Mouse (Mus musculus): ENCODE results near the gene Ilf2.

- TF ChIP-seq CTCF (IDR thresholded peaks at IDR 0.05; ENCODE audit: low read depth) (peak; percentile 66), EP300 (IDR thresholded peaks at IDR 0.05; ENCODE audit: low read depth) (no peak)
Observed at GRCm38 (mm10) chr3:90513796-90514590, 38.1 kb downstream of the Ilf2 start, which contains the start of the genes S100a1 and S100a13.

All from liver, postnatal 0 days (tissue).